Mouse (Mus musculus) telencephalon, adult 2 months (tissue): ENCODE measurements around the gene Gm5134.

Experiments
- DNase-seq: peaks from one replicate; pipeline ENCODE4 v3.0.0-alpha.2; 2011; ENCODE audit warnings: low read depth, low spot score

The Gm5134 gene

GRCm38 (mm10) chr10:75954381-75954811, at the start of gene Gm5134:
Gm5134 (plus strand) TSS chr10:75954514.
- no peak for DNase-seq

- no peak for DNase-seq
Measured at GRCm38 (mm10) chr10:75906882-75907281, 47.4 kb upstream of the Gm5134 start.

- DNase-seq = no peak
Measured at GRCm38 (mm10) chr10:75910698-75911097, 43.6 kb upstream of the Gm5134 start.

GRCm38 (mm10) chr10:75913013-75913589, 41.2 kb upstream of the Gm5134 start:
- DNase-seq = no peak

GRCm38 (mm10) chr10:75915557-75915956, 38.8 kb upstream of the Gm5134 start:
- DNase-seq = no peak

- DNase-seq = no peak
Measured at GRCm38 (mm10) chr10:75916840-75917239, 37.5 kb upstream of the Gm5134 start.

- no peak for DNase-seq
Measured at GRCm38 (mm10) chr10:75919026-75919425, 35.3 kb upstream of the Gm5134 start.

- peak; percentile 92 for DNase-seq
Measured at GRCm38 (mm10) chr10:75921026-75921725, 33.1 kb upstream of the Gm5134 start, which contains the start of gene Smarcb1. Smarcb1 (minus strand) TSS chr10:75921617.

- DNase-seq = no peak
Measured at GRCm38 (mm10) chr10:75921726-75922560, 32.4 kb upstream of the Gm5134 start.

- DNase-seq = no peak
Measured at GRCm38 (mm10) chr10:75924324-75924723, 30.0 kb upstream of the Gm5134 start.

- no peak for DNase-seq
Measured at GRCm38 (mm10) chr10:75926396-75926795, 27.9 kb upstream of the Gm5134 start.

GRCm38 (mm10) chr10:75930304-75930703, 24.0 kb upstream of the Gm5134 start:
- no peak for DNase-seq

- DNase-seq = no peak
Measured at GRCm38 (mm10) chr10:75931311-75931710, 23.0 kb upstream of the Gm5134 start.

- no peak for DNase-seq
Measured at GRCm38 (mm10) chr10:75932081-75932678, 22.1 kb upstream of the Gm5134 start.

- DNase-seq = no peak
Measured at GRCm38 (mm10) chr10:75932891-75933290, 21.4 kb upstream of the Gm5134 start, which contains the start of gene Chchd10. Chchd10 (plus strand) TSS chr10:75933130.

- DNase-seq = no peak
Measured at GRCm38 (mm10) chr10:75934991-75935390, 19.3 kb upstream of the Gm5134 start.

- DNase-seq = peak; percentile 80
Measured at GRCm38 (mm10) chr10:75935680-75936541, 18.4 kb upstream of the Gm5134 start, which contains the start of gene Mmp11. Mmp11 (minus strand) TSS chr10:75936496.

GRCm38 (mm10) chr10:75936909-75937667, 17.2 kb upstream of the Gm5134 start:
- no peak for DNase-seq

GRCm38 (mm10) chr10:75937851-75938643, 16.3 kb upstream of the Gm5134 start:
- no peak for DNase-seq
